Mouse (Mus musculus) midbrain, embryonic 14.5 days (tissue): ENCODE data around the gene Nrn1l. TPM values are rescaled to one million over a fixed set of nuclear protein-coding genes. Genes with fewer than 3 reads are reported as not detected.

Source experiments
- ATAC-seq: fragments of 200-750 bp; cut with Nextera tagmentation; 2 replicates; pipeline ENCODE4 v1.8.0; 2017; ENCODE audit warnings: moderate number of reproducible peaks, moderate library complexity; ENCODE audit not compliant: low FRiP score, low TSS enrichment
- DNase-seq: peaks from one replicate; pipeline ENCODE4 v3.0.0-alpha.2; 2015
- H3K27ac ChIP-seq: fragments of 300-500 bp; sonication (generic); replicated peaks from 2 replicates; pipeline ENCODE4 v1.5.1; 2014; ENCODE audit warnings: mild to moderate bottlenecking, low read depth, low read length, moderate library complexity
- H3K27me3 ChIP-seq: fragments of 300-500 bp; sonication (generic); 2 replicates; pipeline ENCODE4 v1.6.1; 2014; ENCODE audit warnings: low read length, control low read depth, mixed read lengths; ENCODE audit not compliant: control insufficient read depth, insufficient read depth
- H3K36me3 ChIP-seq: fragments of 300-500 bp; sonication (generic); 2 replicates; pipeline ENCODE4 v1.6.1; 2014; ENCODE audit warnings: low read length, control low read depth; ENCODE audit not compliant: control insufficient read depth, insufficient read depth
- H3K4me1 ChIP-seq: fragments of 300-500 bp; sonication (generic); 2 replicates; pipeline ENCODE4 v1.6.1; 2014; ENCODE audit warnings: mild to moderate bottlenecking, antibody characterized with exemption, low read length, control low read depth; ENCODE audit not compliant: control insufficient read depth, insufficient read depth
- H3K4me2 ChIP-seq: fragments of 300-500 bp; sonication (generic); 2 replicates; pipeline ENCODE4 v1.6.1; 2014; ENCODE audit warnings: mild to moderate bottlenecking, low read length, moderate library complexity
- H3K4me3 ChIP-seq: fragments of 300-500 bp; sonication (generic); replicated peaks from 2 replicates; pipeline ENCODE4 v1.5.1; 2014; ENCODE audit warnings: low read depth, low read length
- H3K9ac ChIP-seq: fragments of 300-500 bp; sonication (generic); replicated peaks from 2 replicates; pipeline ENCODE4 v1.6.1; 2014; ENCODE audit warnings: mild to moderate bottlenecking, low read length, moderate library complexity
- H3K9me3 ChIP-seq: fragments of 300-500 bp; sonication (generic); 2 replicates; pipeline ENCODE4 v1.6.1; 2016; ENCODE audit warnings: low read length, control low read depth, mixed read lengths; ENCODE audit not compliant: control insufficient read depth
- WGBS: fragments of 180-500 bp; shearing (Covaris S2); extraction: QIAGEN DNeasy Blood & Tissue Kit; methylation state at CpG from one replicate; pipeline ENCODE4 v1.1.7; 2014; 5-methylcytosine and 5-hydroxymethylcytosine counted together
- polyA plus RNA-seq: library from polyadenylated mRNA; unstranded; fragments of >200 nt; fragmentation: Nextera tagmentation; extraction: Ambion mirVana; gene quantifications from 2 replicates; pipeline ENCODE4 v1.2.1, GENCODE M21; 2014

Gene Nrn1l
- polyA plus RNA-seq, 1 experiment from 2014 or later, result not detected

DNA sequence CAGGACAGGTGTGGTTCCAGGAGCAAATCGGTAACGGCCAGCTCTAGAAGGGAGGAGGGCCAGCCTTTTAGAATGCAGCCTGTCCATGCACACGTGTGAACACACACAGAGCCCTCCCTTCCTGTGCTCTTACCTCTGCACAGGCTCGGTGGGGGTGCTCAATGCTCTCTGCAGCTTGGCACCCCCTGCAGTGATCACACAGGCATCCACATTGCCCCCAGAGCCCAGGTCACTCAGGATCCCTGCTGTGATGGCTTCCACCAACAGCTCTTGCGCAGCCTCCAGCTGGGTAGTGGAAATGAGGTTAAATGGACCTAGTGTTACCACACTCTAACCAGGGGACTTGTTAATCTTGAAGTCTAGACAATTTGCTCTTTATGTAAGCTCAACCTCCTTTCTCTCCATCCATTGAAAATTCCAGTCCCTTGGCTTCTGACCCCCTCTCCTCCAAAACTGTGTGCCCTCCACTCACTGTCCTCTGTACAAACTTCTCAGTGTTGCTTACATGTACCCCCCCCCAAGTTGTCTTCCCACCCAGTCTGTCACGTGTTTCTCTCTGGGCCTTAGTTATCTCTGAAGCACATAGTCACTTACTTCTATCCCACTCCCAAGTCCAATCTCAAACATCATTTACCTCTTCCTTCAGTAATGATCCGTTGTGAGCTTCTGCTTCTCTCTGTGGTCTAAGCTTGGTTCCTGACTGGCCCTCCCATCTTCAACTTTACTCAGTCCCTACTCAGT lies 42.7 kb downstream of the Nrn1l start:
- Histone ChIP-seq H3K36me3 (peaks cover 9% of the 10 kb centered on the region; the same call in 1 of the 2 replicates), H3K27me3 (no peaks in the 10 kb centered on the region), H3K4me3 (peak overlapping the region; percentile 46), H3K4me1 (peaks cover 15% of the 10 kb centered on the region), H3K9ac (peak overlapping the region; percentile 81), H3K27ac (0 out of 2 replicates have a peak overlapping the region, but pooled peaks have one; percentile 83), H3K9me3 (no peaks in the 10 kb centered on the region), H3K4me2 (peak overlapping the region; percentile 84)
- 35% methylated on average over 7 of the region's 7 CpGs for WGBS
- ATAC-seq (no peak), DNase-seq (no peak)

DNA sequence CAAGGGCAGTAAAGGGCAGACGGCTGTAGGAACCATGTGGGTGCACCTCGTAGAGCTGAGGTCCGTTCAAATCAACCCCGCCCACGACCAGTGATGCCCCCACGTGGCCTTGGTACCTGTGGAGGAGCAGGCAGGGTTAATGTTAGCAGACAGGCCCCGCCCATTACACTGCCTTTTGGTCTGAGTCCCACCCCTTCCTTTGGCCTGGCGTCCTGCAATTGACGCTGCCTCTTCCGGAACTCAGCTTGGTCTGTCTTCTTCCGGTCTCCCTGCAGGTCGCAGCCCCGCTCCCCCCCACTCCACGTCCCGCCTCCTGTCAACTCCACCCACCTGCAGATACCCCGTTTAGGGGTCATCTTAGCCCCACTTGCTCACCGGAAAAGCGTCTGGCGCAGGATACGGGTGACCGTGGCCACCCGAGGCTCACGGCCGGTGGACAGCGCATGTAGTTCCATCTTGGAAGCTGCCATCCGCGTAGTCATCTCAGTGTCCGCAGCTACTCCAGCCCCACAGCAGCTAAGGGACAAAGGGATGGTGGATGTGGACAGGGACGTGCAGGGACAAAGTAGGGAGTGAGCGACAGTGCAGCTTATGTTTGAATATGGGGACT lies 43.6 kb downstream of the Nrn1l start:
- H3K9ac ChIP-seq, result peak overlapping the region; percentile 81
- peaks cover 5% of the 10 kb centered on the region; the same call in 1 of the 2 replicates for H3K36me3 ChIP-seq
- WGBS, result 1% methylated on average over 30 of the region's 30 CpGs

DNA sequence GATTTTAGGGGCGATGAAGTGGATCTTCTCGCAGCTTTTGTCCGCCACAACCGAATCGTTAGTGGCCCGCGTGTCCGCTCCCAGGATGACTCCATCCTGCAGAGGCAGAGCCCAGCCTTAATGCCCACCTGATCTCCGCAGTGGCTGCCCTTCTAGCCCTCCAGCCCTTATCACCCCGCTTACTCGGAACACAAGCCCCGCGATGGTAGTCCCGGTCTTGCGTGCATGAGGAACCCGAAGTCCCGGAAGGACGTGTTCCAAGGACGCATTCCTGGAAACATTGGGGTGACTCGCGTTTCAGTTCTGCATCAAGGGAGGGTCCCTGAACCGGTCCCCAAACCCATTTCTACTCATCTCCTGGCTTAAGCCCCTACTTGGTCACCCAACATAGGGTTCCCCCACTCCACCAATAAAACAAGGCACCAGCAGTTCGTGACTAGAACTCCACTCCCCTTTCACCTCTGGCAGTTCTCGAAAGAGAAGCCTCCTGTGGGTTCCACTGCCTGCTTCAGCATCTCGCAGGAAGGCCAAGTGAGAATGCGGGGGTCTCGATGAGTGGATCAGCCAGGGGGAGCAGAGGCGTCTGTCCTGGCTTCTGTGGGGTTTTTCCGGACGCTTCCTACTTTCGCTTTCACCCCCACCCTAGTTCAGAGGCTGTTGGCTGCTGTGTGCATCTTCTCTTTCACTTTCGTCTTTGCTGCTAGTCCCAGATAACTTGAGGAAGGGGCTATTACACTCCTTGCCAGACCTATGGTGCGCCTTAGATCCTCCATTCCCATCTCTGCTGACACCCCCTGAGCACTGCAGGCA lies 44.3 kb downstream of the Nrn1l start:
- ATAC-seq (peak; percentile 44), DNase-seq (peak; percentile 64)
- peak overlapping the region; percentile 46 for H3K4me3 ChIP-seq
- H3K27ac ChIP-seq, result peak overlapping the region; percentile 83
- H3K36me3 ChIP-seq, result no peaks in the 10 kb centered on the region
- peak overlapping the region; percentile 81 for H3K9ac ChIP-seq
- H3K4me1 ChIP-seq, result peaks cover 15% of the 10 kb centered on the region
- H3K4me2 ChIP-seq, result peak overlapping the region; percentile 84
- no peaks in the 10 kb centered on the region for H3K27me3 ChIP-seq
- WGBS, result 1% methylated on average over 33 of the region's 33 CpGs
- no peaks in the 10 kb centered on the region for H3K9me3 ChIP-seq

More for the DNA sequence above, 43.6 kb downstream of the Nrn1l start:
- no peaks in the 10 kb centered on the region for H3K27me3 ChIP-seq
- no peaks in the 10 kb centered on the region for H3K9me3 ChIP-seq
- peak overlapping the region; percentile 46 for H3K4me3 ChIP-seq
- peaks cover 15% of the 10 kb centered on the region for H3K4me1 ChIP-seq
- DNase-seq, result peak; percentile 93
- H3K27ac ChIP-seq, result peak overlapping the region; percentile 83
- peak overlapping the region; percentile 84 for H3K4me2 ChIP-seq
- ATAC-seq, result peak; percentile 90

DNA sequence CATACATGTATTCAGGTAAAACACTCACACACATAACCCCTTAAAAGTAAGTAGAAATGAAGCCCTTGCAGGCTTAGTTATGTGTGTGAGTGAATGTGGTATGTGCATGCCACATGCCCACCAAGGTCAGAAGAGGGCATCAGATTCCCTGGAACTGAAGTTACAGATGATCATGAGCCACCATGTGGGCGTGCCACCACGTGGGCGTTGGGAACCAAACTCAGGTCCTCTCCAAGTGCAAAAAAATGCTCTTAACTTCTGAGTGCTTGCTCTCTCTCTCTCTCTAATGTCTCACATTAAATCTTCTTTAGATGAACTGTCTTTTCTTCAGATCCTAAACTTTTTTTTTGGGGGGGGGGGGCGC lies 44.9 kb downstream of the Nrn1l start, which contains the start of gene Psmb10:
Gene Psmb10, minus strand, starts transcription at position 139 of the 364 bp plus-strand sequence.
- peak within 1 kb of the TSS; percentile 46 for H3K4me3 ChIP-seq
- WGBS, result 38% methylated on average over 4 of the region's 4 CpGs
- peak within 1 kb of the TSS; percentile 84 for H3K4me2 ChIP-seq
- no peaks in the 10 kb centered on the region for H3K27me3 ChIP-seq
- H3K27ac ChIP-seq, result peak within 1 kb of the TSS; percentile 83
- no peak for DNase-seq
- H3K36me3 ChIP-seq, result no peaks in the 10 kb centered on the region
- H3K9me3 ChIP-seq, result no peaks in the 10 kb centered on the region
- peak within 1 kb of the TSS; percentile 81 for H3K9ac ChIP-seq
- no peak for ATAC-seq
- peaks cover 15% of the 10 kb centered on the region for H3K4me1 ChIP-seq

DNA sequence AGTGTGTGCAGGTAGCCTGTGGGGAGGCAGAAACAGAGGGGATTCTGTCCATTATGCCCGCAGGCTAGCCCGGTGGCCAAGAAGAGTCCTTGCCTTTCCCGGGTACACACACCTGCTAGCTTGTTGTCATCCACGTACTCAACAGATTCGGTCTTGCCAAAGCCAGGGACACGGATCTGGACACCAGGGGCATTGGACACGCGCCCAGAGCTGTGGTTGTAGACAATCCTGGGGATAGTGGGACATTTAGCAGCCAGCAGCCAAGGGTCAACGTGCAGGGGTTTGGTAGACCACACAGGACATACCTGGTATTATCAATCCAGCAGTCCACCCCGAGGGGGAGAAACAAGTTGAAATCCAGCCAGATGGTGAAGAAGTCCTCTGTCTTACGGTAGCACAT lies 48.7 kb downstream of the Nrn1l start:
- DNase-seq (no peak), ATAC-seq (no peak)
- peaks cover 6% of the 10 kb centered on the region; the same call in 1 of the 2 replicates for H3K4me1 ChIP-seq
- no peak overlapping the region for H3K4me3 ChIP-seq
- H3K4me2 ChIP-seq, result no peak overlapping the region
- H3K9me3 ChIP-seq, result no peaks in the 10 kb centered on the region
- 92% methylated on average over 11 of the region's 11 CpGs for WGBS
- no peak overlapping the region for H3K9ac ChIP-seq
- no peaks in the 10 kb centered on the region for H3K27me3 ChIP-seq
- H3K36me3 ChIP-seq, result no peaks in the 10 kb centered on the region
- H3K27ac ChIP-seq, result no peak overlapping the region

DNA sequence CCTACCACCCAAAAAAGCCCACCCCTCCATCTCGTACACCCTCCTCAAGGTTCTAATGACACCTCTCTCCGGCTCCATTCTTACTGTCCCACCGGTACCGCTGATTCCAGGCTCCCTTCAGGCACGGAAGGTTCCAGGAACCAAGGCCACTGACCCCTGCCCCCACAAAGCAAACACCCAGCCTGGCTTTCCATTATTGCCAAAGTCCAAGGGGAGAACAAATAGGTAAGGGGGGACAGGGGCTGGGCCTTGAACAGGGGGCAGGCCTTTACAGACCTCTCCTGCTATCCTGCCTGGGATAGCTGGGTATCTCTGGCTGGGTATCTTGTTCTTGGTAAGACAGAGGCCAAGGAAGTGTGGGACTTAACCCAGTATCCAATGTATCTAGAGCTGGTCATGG lies 49.2 kb downstream of the Nrn1l start:
- no peak overlapping the region for H3K4me3 ChIP-seq
- peaks cover 6% of the 10 kb centered on the region; the same call in 1 of the 2 replicates for H3K4me1 ChIP-seq
- H3K27ac ChIP-seq, result no peak overlapping the region
- no peak overlapping the region for H3K9ac ChIP-seq
- H3K9me3 ChIP-seq, result no peaks in the 10 kb centered on the region
- no peak for DNase-seq
- WGBS, result 95% methylated on average over 5 of the region's 5 CpGs
- H3K4me2 ChIP-seq, result no peak overlapping the region
- ATAC-seq, result no peak
- no peaks in the 10 kb centered on the region for H3K27me3 ChIP-seq
- no peaks in the 10 kb centered on the region for H3K36me3 ChIP-seq

DNA sequence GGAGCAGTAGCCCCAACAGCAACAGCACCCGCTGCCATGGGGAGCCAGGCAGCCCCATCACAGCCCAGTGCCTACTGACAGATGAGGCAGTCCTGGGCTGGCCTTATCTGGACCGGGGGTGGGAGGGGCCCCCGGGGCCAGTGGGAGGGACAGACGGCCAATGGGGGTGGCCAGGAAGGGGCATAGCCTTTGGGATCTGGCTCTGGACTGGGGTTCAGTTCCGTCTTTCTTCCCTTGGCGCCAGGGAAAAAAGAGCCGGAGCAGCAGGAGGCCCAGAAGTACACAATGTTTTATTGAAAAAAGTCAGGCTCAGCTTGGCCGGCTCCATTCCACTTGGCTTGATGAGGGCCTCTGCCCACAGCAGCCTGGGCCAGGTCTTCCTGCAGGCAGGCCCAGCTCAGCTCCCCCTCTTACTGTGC lies 50.0 kb downstream of the Nrn1l start, which contains the start of gene Lcat:
Gene Lcat, minus strand, starts transcription at position 62 of the 419 bp plus-strand sequence.
- H3K9ac ChIP-seq, result no peak within 1 kb of the TSS
- DNase-seq, result no peak
- peaks cover under 1% of the 10 kb centered on the region; the same call in 1 of the 2 replicates for H3K4me1 ChIP-seq
- no peak within 1 kb of the TSS for H3K27ac ChIP-seq
- 54% methylated on average over 8 of the region's 8 CpGs for WGBS
- no peaks in the 10 kb centered on the region for H3K27me3 ChIP-seq
- no peak for ATAC-seq
- H3K4me3 ChIP-seq, result no peak within 1 kb of the TSS
- no peaks in the 10 kb centered on the region for H3K36me3 ChIP-seq
- H3K4me2 ChIP-seq, result no peak within 1 kb of the TSS
- no peaks in the 10 kb centered on the region for H3K9me3 ChIP-seq
